Mouse (Mus musculus) inflammation-experienced regulatory T-cells, adult 6 months (primary cell): Measurements from ENCODE around the gene Gm8126. TPM values are rescaled to one million over a fixed set of nuclear protein-coding genes. Genes with fewer than 3 reads are reported as not detected.
"Not testable (repeated sequence)": the region's sequence is repeated elsewhere in the genome, so short reads cannot be mapped to it uniquely, and the experiment has no call there.

Source experiments
- ATAC-seq: one replicate; pipeline ENCODE4 v1.8.0; 2017
- polyA plus RNA-seq, 3 experiments: library from polyadenylated mRNA; unstranded; fragments of 100-300 nt; shearing (Covaris generic); gene quantifications; one replicate each; pipeline ENCODE4 v1.2.1; 2017

Gene Gm8126
- polyA plus RNA-seq, result not detected

DNA sequence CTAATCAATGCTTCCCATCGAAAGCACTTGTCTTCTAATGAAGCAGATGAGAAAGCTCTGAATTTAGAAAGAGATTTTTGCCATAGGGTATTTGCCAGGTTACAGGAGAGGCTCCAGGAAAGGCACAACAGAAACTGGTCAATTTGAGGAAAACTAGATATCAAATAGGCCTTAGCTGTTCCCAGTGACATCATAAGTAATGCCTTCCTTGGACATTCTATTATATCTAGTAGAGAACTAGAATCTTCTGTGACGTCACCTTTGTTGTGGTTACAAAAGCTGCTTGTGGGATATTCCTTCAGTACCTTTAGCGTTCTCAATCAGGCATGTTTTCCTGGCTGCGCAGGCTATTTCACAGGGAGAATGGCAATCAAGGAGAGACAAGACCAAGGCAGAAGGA is at the start of gene Gm8126:
Gene Gm8126, plus strand, starts transcription at position 301 of the 400 bp plus-strand sequence.
- not testable (repeated sequence) for ATAC-seq

- ATAC-seq, result not testable (repeated sequence)
Observed at GRCm38 (mm10) chr14:43235204-43235603, 23.2 kb upstream of the Gm8126 start, which contains the start of gene Gm8122. Gene Gm8122 (minus strand): TSS chr14:43235304.

- not testable (repeated sequence) for ATAC-seq
Observed at GRCm38 (mm10) chr14:43237769-43238168, 20.7 kb upstream of the Gm8126 start.

DNA sequence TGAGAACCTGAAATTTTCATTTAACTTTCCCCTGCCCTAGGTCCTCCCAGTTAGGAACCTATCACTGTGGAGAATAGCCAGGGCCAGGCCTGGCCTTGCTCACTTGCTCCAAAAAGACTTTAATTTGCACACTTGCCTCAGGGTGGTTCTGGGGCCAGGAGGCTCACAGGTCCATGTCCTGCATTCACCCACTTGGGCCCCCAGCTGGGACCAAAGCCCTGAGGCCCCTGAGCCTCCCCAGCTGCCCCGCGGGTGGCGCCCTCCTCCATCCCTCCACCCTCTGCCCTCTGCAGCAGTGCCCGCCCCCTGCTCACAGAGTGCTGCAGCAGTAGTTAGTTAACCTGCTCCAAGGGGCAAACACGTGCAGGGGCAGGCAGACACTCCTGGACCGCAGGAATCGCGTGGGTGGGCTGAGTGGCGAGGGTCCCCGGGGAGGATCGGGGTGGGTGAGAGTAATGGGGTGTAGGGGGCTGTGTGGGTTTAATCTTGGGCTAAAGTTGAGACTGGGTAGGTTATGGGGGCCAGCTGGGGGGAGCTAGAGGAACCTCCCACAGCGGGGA is 8.8 kb upstream of the Gm8126 start:
- not testable (repeated sequence) for ATAC-seq

- ATAC-seq, result not testable (repeated sequence)
Observed at GRCm38 (mm10) chr14:43250549-43251253, 7.7 kb upstream of the Gm8126 start.

- not testable (repeated sequence) for ATAC-seq
Observed at GRCm38 (mm10) chr14:43256511-43256910, 1.9 kb upstream of the Gm8126 start.

GRCm38 (mm10) chr14:43263421-43263820 is 5.0 kb downstream of the Gm8126 start:
- not testable (repeated sequence) for ATAC-seq

DNA sequence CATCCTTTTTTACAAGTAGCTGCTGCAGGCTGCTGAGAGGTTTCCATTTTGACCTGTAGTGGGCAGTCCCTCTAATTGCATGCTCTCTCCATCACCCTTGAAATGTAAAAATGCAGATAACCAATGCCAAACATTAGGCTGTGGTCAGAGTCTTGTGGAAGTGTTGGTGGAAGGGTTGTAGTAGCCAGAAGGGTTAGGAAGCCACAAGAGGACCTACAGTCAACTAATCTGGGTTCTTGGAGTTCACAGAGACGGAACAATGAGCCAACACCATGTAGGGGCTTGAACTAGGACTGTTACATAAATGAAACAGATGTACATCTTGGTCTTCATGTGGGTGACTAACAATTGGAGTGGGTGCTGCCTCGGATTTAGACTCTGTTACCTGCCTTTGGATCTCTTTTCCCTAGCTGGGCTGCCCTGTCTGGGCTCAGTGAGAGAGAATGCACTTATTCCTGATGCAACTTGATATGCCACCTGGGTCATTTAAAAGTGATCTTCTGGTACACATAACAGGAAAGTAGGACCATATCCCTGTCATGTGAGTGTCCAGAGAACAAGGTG is 10.2 kb downstream of the Gm8126 start:
- not testable (repeated sequence) for ATAC-seq

DNA sequence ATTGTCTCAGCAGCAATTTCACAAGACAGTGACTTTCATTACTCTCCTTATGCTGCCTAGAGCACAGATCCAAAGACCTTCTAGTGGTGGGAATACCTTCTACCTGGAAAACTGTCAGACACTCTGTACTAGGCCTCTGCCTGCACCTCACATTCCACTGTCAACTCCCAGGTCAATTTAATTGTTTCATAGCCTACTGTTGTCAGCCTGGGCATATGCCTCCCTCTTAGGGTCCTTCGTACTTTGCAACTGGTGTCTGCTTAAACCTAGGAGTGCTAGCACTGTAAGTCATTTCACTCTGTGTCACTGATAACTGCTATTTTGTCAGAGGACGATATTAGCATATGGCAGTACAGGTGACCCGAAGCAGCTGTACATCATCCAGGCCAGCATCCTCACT is 10.8 kb downstream of the Gm8126 start:
- ATAC-seq, result not testable (repeated sequence)

- not testable (repeated sequence) for ATAC-seq
Observed at GRCm38 (mm10) chr14:43273161-43273560, 14.7 kb downstream of the Gm8126 start.

- ATAC-seq, result not testable (repeated sequence)
Observed at GRCm38 (mm10) chr14:43274986-43275511, 16.6 kb downstream of the Gm8126 start, which contains the start of gene Gm9732. Gene Gm9732 (plus strand): TSS chr14:43275036.

- ATAC-seq, result not testable (repeated sequence)
Observed at GRCm38 (mm10) chr14:43275752-43276151, 17.3 kb downstream of the Gm8126 start.

GRCm38 (mm10) chr14:43277468-43277867 is 19.0 kb downstream of the Gm8126 start:
- ATAC-seq, result not testable (repeated sequence)

GRCm38 (mm10) chr14:43278146-43278545 is 19.7 kb downstream of the Gm8126 start:
- ATAC-seq, result not testable (repeated sequence)

DNA sequence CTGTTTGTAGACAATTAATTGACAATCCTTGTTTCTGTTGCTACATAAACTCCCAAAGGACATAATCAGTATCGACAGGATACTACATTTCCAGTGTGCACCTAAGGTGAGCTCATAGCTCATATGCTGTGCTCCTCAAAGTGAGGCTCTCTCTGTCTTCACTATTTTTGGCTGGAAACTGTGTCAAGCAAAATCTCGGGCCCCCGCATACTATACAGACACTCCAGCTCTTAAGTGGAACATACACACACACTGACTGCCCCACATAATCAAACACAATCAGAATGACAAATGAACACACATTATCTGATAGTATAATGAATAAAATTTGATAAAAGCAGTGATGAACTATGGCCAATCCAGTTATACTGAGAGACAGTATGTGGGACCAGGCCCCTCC is 20.2 kb downstream of the Gm8126 start:
- not testable (repeated sequence) for ATAC-seq

DNA sequence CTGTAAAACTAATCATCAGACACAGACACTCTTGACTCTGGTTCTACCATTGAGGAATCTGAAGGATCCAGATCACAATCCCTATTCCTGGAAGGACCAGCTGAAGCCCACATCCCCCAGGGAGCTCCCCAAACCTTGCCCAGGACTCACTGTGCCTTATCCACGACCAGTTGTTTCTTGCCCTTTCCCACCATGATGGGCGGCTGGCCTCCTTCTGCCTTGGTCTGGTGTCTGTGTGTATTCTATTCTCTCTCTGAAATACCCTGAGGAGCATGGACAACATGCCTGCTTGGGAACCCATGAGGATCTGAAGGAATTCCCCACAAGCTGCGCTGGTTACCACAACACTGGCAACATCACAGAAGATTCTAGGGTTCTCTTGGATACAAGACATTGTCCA is 35.1 kb downstream of the Gm8126 start, which contains the start of gene Gm8127:
Gene Gm8127, minus strand, starts transcription at position 330 of the 400 bp plus-strand sequence.
- ATAC-seq, result not testable (repeated sequence)

Other genes starting within 250 kb of the Gm8126 start
- not detected for gene Gm10376, start 243.0 kb upstream of the Gm8126 start, polyA plus RNA-seq
- not detected for gene Gm8094, start 182.0 kb upstream of the Gm8126 start, polyA plus RNA-seq
- gene Gm8104, start 158.0 kb upstream of the Gm8126 start, polyA plus RNA-seq, result not detected
- not detected for gene Gm7233, start 78.8 kb upstream of the Gm8126 start, polyA plus RNA-seq
- gene Gm8122, start 23.3 kb upstream of the Gm8126 start, polyA plus RNA-seq, result not detected
- gene Gm9732, start 16.4 kb downstream of the Gm8126 start, polyA plus RNA-seq, result not detected
- gene Gm8127, start 35.2 kb downstream of the Gm8126 start, polyA plus RNA-seq, result not detected
- gene 1700001F09Rik, start 89.2 kb downstream of the Gm8126 start, polyA plus RNA-seq, result not detected
- not detected for gene Gm8138, start 157.7 kb downstream of the Gm8126 start, polyA plus RNA-seq